Mouse (Mus musculus): Measurements from ENCODE around the gene Epha10. TPM values are rescaled to one million over a fixed set of nuclear protein-coding genes. Genes with fewer than 3 reads are reported as not detected.

Gene Epha10
- total RNA-seq (2023), result not detected

GRCm38 (mm10) chr4:124880599-124880998 lies at the start of gene Epha10:
Gene Epha10 (plus strand): TSS chr4:124880899.

DNA sequence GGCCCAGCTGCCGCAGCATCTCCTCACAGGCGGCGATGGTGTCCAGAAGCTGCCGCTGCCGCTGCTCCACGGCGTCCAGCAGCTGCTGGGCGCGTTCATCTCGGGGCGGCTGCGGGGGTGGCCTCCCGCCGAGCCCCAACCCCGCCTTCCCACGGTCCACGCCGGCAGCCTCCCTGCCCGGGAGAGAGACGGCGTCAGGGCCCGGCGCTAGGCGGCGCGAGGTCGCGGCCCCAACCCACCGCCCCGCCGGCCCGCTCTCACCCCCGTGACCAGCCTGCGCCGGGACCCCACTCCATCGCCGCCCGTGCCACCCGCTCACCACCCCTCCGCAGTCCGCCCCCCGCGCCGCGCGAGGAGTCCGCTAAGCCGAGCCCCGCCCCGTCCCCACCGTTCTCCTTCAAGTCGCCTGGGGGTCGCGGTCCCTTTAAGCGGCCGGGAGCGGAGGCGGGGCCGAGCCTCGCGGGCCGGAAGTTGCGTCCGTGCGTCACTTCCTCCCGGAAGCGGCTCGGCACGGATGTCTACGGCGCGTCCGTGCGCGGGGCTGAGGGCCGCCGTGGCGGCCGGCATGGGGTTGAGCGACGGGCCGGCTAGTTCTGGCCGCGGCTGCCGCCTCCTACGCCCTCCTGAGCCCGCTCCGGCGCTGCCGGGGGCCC lies 30.3 kb upstream of the Epha10 start, which contains the start of gene Yrdc:
TSS of gene Yrdc (plus strand) at position 419 of the 653 bp plus-strand sequence.

GRCm38 (mm10) chr4:124850933-124851658 lies 29.6 kb upstream of the Epha10 start, which contains the start of gene 1110065P20Rik:
Gene 1110065P20Rik (minus strand): TSS chr4:124851196.

GRCm38 (mm10) chr4:124861283-124862188 lies 19.2 kb upstream of the Epha10 start, which contains the start of gene Maneal:
Gene Maneal (minus strand): TSS chr4:124862171.

DNA sequence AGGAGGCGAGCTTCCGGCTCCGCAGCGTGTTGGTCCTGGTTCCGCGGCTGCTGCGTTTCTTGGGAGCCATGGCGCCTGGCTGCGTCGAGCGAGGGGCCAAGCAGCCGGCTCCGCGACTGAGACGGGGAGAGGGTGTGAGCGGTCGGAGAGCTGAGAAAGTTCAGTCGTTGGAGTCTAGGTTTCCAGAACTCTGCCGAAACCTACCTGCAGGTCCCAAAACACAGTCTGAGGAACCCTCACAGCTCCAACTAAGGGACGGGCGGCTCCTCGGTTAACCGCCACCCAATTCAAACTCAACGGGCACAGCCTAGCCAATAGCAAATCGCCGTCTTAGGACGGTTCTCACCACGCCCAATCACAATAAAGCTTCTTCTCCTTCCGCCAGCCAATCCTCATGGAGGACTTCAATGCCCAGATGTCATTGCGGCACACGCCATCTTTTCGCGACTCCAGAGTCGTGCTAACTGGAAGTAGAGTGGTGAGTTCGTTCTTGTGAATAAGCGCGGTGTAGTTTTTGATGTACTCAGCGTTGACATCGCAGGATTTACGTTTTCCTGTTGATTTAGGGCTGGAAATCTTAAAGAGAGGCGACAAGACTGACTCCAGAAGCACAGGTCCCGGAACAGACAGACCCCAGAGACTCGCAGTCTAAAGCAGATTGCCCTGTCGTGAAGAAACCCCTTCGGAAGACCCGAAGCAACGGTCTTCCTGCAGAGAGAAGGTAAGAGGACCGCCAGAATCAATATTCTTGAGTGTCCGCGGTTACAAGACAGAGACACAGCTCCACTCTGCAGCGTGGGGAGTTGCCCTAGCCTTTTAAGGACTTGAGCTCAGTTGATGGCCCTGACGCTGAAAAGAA lies 56.1 kb downstream of the Epha10 start, which contains the start of gene 9930104L06Rik:
TSS of gene 9930104L06Rik (plus strand) at position 436 of the 859 bp plus-strand sequence.

DNA sequence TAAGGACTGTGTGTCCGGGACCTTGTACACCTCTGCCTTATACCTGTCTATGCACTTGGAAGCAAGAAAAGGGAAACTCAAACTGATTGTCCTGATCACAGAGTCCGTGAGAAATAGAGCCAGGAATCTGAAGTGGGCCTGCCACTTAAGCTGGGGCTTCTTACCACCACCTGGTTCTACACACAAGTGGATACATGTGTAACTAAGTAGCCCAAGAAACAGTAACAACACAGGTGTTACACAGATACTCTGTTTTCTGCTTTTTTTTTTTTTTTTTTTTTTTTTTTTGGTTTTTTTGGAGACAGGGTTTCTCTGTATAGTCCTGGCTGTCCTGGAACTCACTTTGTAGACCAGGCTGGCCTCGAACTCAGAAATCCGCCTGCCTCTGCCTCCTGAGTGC lies 58.5 kb downstream of the Epha10 start, which contains the start of gene Cdca8:
TSS of gene Cdca8 (minus strand) at position 101 of the 400 bp plus-strand sequence.

Other genes with a start within 250 kb of the Epha10 start
- not detected for gene Pou3f1, start 224.1 kb upstream of the Epha10 start, total RNA-seq (2023)
- 10 to 100 TPM; 11.2 to 16.5 TPM for gene Utp11, start 187.3 kb upstream of the Epha10 start, total RNA-seq (2023)
- 10 to 100 TPM; 30.7 to 32.9 TPM for gene Fhl3, start 180.2 kb upstream of the Epha10 start, total RNA-seq (2023)
- gene Sf3a3, start 166.1 kb upstream of the Epha10 start, total RNA-seq (2023), result 10 to 100 TPM; 27.1 to 33.8 TPM
- gene Inpp5b, start 139.0 kb upstream of the Epha10 start, total RNA-seq (2023), result 10 to 100 TPM; 55.9 to 68.3 TPM
- gene Mtf1, start 78.8 kb upstream of the Epha10 start, total RNA-seq (2023), result 10 to 100 TPM; 51.5 to 53.4 TPM
- 10 to 100 TPM; 49.0 to 57.3 TPM for gene Yrdc, start 30.2 kb upstream of the Epha10 start, total RNA-seq (2023)
- 10 to 100 TPM in 1 of 2 experiments, 1 to 10 TPM in 1; 9.9 to 10.7 TPM for gene 1110065P20Rik, start 29.7 kb upstream of the Epha10 start, total RNA-seq (2023)
- gene Maneal, start 18.7 kb upstream of the Epha10 start, total RNA-seq (2023), result under 1 TPM in 1 of 2 experiments, not detected in 1; 0.18 TPM
- 10 to 100 TPM in 1 of 2 experiments, 1 to 10 TPM in 1; 9.5 to 12.9 TPM for gene 9930104L06Rik, start 56.1 kb downstream of the Epha10 start, total RNA-seq (2023)
- 10 to 100 TPM; 62.1 to 65.9 TPM for gene Cdca8, start 58.4 kb downstream of the Epha10 start, total RNA-seq (2023)
- 1 to 10 TPM; 2.1 to 2.6 TPM for gene Rspo1, start 105.5 kb downstream of the Epha10 start, total RNA-seq (2023)
- gene Gnl2, start 135.7 kb downstream of the Epha10 start, total RNA-seq (2023), result 10 to 100 TPM; 50.5 to 68.9 TPM
- not detected for gene Dnali1, start 184.8 kb downstream of the Epha10 start, total RNA-seq (2023)
- gene Snip1, start 185.8 kb downstream of the Epha10 start, total RNA-seq (2023), result 10 to 100 TPM; 31.7 to 32.7 TPM
- gene Meaf6, start 204.2 kb downstream of the Epha10 start, total RNA-seq (2023), result 10 to 100 TPM; 19.1 to 28.1 TPM
- 100 to 1,000 TPM; 134 to 145 TPM for gene Zc3h12a, start 246.9 kb downstream of the Epha10 start, total RNA-seq (2023)